Mouse (Mus musculus): ENCODE measurements around the gene Trap1a. TPM values are rescaled to one million over a fixed set of nuclear protein-coding genes. Genes with fewer than 3 reads are reported as not detected.
"Not testable (repeated sequence)": the region's sequence is repeated elsewhere in the genome, so short reads cannot be mapped to it uniquely, and the experiment has no call there.

Gene Trap1a
- not detected in 2 replicates for polyA plus RNA-seq (2015; fragmentation: Nextera tagmentation; extraction: Ambion mirVana)

- H3K36me3 ChIP-seq: no peaks in the 10 kb centered on the region
- H3K27ac ChIP-seq: no peak within 1 kb of the TSS
- no peak for ATAC-seq (ENCODE audit: low FRiP score)
- 93% methylated on average over 24 of the region's 24 CpGs for WGBS
- no peak within 1 kb of the TSS for H3K4me3 ChIP-seq
- H3K27me3 ChIP-seq: no peaks in the 10 kb centered on the region
- no peak within 1 kb of the TSS for H3K9ac ChIP-seq
- H3K4me2 ChIP-seq: no peak within 1 kb of the TSS
- no peaks in the 10 kb centered on the region for H3K4me1 ChIP-seq (replicated peaks)
- no peaks in the 10 kb centered on the region for H3K9me3 ChIP-seq
Observed at GRCm38 (mm10) chrX:139333263-139333994, at the start of gene Trap1a. Trap1a (plus strand) TSS chrX:139333683.

DNA sequence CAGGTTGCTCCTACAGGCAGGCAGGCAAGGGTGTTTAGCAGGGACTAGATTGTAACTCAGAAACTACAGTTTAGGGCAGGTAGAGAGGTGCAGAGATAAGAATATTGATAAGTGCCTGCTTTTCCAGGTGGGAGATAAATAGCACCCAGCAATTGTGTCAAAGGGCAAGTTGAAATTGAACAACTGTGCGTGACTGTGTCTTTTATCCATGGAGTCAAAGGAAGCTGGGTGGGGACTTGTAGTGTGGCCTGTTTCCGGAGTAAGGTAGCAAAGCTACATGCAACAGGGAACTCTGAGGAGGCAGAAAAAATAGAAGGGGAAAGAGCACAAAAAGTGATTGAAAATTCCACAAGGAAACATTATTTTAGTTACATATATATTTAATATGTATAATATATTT lies 40.4 kb upstream of the Trap1a start:
- no peaks in the 10 kb centered on the region for H3K4me1 ChIP-seq (replicated peaks)

GRCm38 (mm10) chrX:139295325-139295724 lies 38.2 kb upstream of the Trap1a start:
- Histone ChIP-seq H3K4me1 (replicated peaks) (no peaks in the 10 kb centered on the region), H3K36me3 (no peaks in the 10 kb centered on the region), H3K27ac (no peak overlapping the region), H3K4me3 (no peak overlapping the region), H3K27me3 (0 out of 2 replicates have a peak, but pooled peaks cover 2% of the 10 kb centered on the region), H3K9me3 (no peaks in the 10 kb centered on the region), H3K4me2 (no peak overlapping the region), H3K9ac (no peak overlapping the region)
- 82% methylated on average over 1 of the region's 1 CpGs for WGBS
- no peak for ATAC-seq (ENCODE audit: low FRiP score)

More for the DNA sequence above, 40.4 kb upstream of the Trap1a start:
- Histone ChIP-seq H3K4me2 (no peak overlapping the region), H3K27ac (no peak overlapping the region), H3K36me3 (no peaks in the 10 kb centered on the region), H3K9me3 (no peaks in the 10 kb centered on the region), H3K27me3 (0 out of 2 replicates have a peak, but pooled peaks cover 2% of the 10 kb centered on the region), H3K4me3 (no peak overlapping the region), H3K9ac (no peak overlapping the region)
- ATAC-seq (ENCODE audit: low FRiP score): no peak
- WGBS: 82% methylated on average over 2 of the region's 2 CpGs

DNA sequence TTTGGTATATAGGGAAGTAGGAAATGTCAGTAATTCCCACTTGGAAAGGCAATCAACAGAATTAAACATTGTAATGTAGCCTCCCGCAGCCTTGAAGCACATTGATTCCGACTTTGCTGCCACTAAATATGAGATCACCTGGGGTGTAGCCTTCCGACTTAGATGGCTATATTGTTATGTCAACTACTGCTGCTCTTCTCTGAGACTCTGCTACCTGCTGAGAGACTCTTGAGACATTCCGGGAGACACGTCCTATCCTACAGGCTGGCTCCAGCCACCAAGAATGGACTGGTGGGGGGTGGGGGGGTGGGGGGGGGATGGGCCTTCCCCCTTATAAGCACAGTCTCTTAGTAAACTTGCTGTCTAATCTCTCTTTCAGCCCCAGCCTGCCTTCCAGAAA lies 16.1 kb upstream of the Trap1a start:
- not testable (repeated sequence) for H3K4me1 ChIP-seq (replicated peaks); H3K36me3 ChIP-seq
- 44% methylated on average over 5 of the region's 5 CpGs for WGBS

DNA sequence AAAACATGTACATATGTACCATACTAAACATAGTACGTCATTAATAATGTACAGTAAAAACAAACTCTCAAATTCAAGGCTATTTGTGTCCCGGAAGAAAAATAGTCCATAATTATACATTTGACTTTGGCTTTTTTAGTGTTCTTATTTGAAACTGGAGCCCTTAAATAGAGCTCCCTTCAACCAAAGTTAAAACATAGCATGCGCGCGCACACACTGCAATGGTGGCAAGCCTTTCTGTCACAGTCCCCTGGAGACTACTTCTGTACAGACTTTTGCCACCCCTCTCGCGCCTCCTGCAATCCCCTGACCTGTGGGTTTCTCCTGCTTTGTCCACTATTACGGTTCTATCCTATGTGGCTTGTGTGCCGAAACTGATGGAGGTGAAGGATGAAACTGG lies 900 bp upstream of the Trap1a start:
- H3K27ac ChIP-seq: no peak overlapping the region
- H3K4me1 ChIP-seq (replicated peaks): no peaks in the 10 kb centered on the region
- H3K36me3 ChIP-seq: no peaks in the 10 kb centered on the region
- no peaks in the 10 kb centered on the region for H3K9me3 ChIP-seq
- no peaks in the 10 kb centered on the region for H3K27me3 ChIP-seq
- H3K4me2 ChIP-seq: no peak overlapping the region
- ATAC-seq (ENCODE audit: low FRiP score): no peak
- H3K4me3 ChIP-seq: no peak overlapping the region
- 96% methylated on average over 9 of the region's 9 CpGs for WGBS
- H3K9ac ChIP-seq: no peak overlapping the region

More for the DNA sequence above, 16.1 kb upstream of the Trap1a start:
- H3K9me3 ChIP-seq; H3K27ac ChIP-seq; H3K4me3 ChIP-seq; H3K27me3 ChIP-seq; H3K4me2 ChIP-seq; ATAC-seq (ENCODE audit: low FRiP score); H3K9ac ChIP-seq: not testable (repeated sequence)

- 91% methylated on average over 11 of the region's 14 CpGs for WGBS
- Histone ChIP-seq H3K4me3 (no peak overlapping the region), H3K36me3 (no peaks in the 10 kb centered on the region), H3K4me2 (no peak overlapping the region), H3K27ac (no peak overlapping the region), H3K9me3 (no peaks in the 10 kb centered on the region), H3K4me1 (replicated peaks) (no peaks in the 10 kb centered on the region), H3K9ac (no peak overlapping the region), H3K27me3 (no peaks in the 10 kb centered on the region)
- no peak for ATAC-seq (ENCODE audit: low FRiP score)
Observed at GRCm38 (mm10) chrX:139334504-139335418, 1.3 kb downstream of the Trap1a start.

GRCm38 (mm10) chrX:139335419-139336074 lies 2.1 kb downstream of the Trap1a start:
- no peaks in the 10 kb centered on the region for H3K9me3 ChIP-seq
- no peak overlapping the region for H3K4me2 ChIP-seq
- H3K4me1 ChIP-seq (replicated peaks): no peaks in the 10 kb centered on the region
- 82% methylated on average over 3 of the region's 3 CpGs for WGBS
- no peak for ATAC-seq (ENCODE audit: low FRiP score)
- H3K27ac ChIP-seq: no peak overlapping the region
- H3K4me3 ChIP-seq: no peak overlapping the region
- no peaks in the 10 kb centered on the region for H3K27me3 ChIP-seq
- H3K9ac ChIP-seq: no peak overlapping the region
- no peaks in the 10 kb centered on the region for H3K36me3 ChIP-seq

GRCm38 (mm10) chrX:139339553-139339952 lies 6.1 kb downstream of the Trap1a start:
- no peak overlapping the region for H3K4me2 ChIP-seq
- H3K36me3 ChIP-seq: no peaks in the 10 kb centered on the region
- ATAC-seq (ENCODE audit: low FRiP score): no peak
- no peak overlapping the region for H3K27ac ChIP-seq
- 97% methylated on average over 4 of the region's 4 CpGs for WGBS
- H3K9me3 ChIP-seq: no peaks in the 10 kb centered on the region
- no peak overlapping the region for H3K9ac ChIP-seq
- no peak overlapping the region for H3K4me3 ChIP-seq
- H3K27me3 ChIP-seq: 0 out of 2 replicates have a peak, but pooled peaks cover 2% of the 10 kb centered on the region
- no peaks in the 10 kb centered on the region for H3K4me1 ChIP-seq (replicated peaks)

- Histone ChIP-seq H3K4me2 (no peak overlapping the region), H3K27ac (no peak overlapping the region), H3K4me1 (replicated peaks) (no peaks in the 10 kb centered on the region), H3K9ac (no peak overlapping the region), H3K27me3 (0 out of 2 replicates have a peak, but pooled peaks cover 2% of the 10 kb centered on the region), H3K9me3 (no peaks in the 10 kb centered on the region), H3K36me3 (no peaks in the 10 kb centered on the region), H3K4me3 (no peak overlapping the region)
- 86% methylated on average over 2 of the region's 2 CpGs for WGBS
- no peak for ATAC-seq (ENCODE audit: low FRiP score)
Observed at GRCm38 (mm10) chrX:139341185-139341584, 7.7 kb downstream of the Trap1a start.

DNA sequence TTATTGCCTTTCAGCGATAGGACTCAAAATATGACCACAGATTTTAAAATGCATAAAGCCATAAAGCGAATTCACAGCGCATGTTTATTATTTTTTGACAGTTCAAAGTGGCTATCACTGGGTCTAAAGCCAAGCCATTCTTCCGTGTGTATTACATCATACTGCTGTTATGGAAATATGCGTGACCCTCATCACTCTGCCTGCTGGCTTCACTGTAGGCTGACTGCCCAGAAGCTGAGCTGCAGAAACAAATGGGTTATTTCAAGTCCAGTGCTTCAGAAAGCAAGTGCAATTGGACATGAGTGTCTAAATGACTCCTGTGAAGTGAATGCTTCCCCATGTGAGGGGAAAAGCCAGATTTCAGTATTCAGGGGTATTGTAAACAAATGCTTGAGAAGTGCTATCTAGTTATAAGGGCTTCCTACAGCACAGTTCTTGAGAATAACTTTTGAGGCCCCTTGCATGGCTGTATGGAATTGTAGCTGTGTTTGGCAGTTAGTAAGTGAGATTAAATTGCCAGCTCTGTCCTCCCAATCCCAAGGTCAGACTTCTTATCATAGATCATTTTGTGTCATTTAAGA lies 18.8 kb downstream of the Trap1a start:
- H3K4me2 ChIP-seq: no peak overlapping the region
- no peaks in the 10 kb centered on the region for H3K4me1 ChIP-seq (replicated peaks)
- H3K4me3 ChIP-seq: no peak overlapping the region
- WGBS: 74% methylated on average over 5 of the region's 5 CpGs
- peaks cover 14% of the 10 kb centered on the region; the same call in 1 of the 2 replicates for H3K27me3 ChIP-seq
- H3K27ac ChIP-seq: no peak overlapping the region
- no peak for ATAC-seq (ENCODE audit: low FRiP score)
- H3K9ac ChIP-seq: no peak overlapping the region
- no peaks in the 10 kb centered on the region for H3K36me3 ChIP-seq
- no peaks in the 10 kb centered on the region for H3K9me3 ChIP-seq

DNA sequence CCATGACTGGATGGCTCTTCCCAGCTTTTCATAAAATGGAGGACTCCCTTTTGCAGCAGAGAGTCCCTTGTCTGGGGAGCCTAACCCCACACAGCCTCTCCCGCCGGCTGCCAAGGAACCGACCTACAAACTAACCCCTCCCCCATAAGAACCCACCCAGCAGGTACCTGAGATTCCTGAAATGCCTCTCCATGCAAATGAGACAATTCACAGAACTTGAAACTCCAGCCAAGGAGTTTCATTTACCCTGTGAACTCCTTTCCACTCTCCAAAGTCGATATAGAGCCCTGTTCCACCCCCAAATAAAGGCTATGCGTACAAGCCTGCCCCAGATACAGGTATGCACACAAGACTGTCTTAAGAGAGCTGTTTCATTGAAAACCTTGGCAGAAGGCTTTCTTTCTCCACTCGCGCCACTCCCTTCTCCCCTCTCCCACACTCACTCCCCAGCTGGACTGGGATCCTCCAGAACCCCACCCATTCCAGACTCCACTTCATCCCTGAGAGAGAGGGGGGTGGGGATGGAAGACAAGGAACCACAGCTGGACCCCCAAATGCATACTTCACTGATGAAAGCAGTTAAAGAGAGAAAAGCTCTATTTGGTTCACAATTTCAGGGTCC lies 24.3 kb downstream of the Trap1a start:
- Histone ChIP-seq H3K4me3 (no peak overlapping the region), H3K27ac (no peak overlapping the region), H3K27me3 (0 out of 2 replicates have a peak, but pooled peaks cover 15% of the 10 kb centered on the region), H3K4me2 (no peak overlapping the region), H3K36me3 (no peaks in the 10 kb centered on the region), H3K4me1 (replicated peaks) (no peaks in the 10 kb centered on the region), H3K9ac (no peak overlapping the region), H3K9me3 (no peaks in the 10 kb centered on the region)
- WGBS: 68% methylated on average over 7 of the region's 7 CpGs
- no peak for ATAC-seq (ENCODE audit: low FRiP score)

Data from hindbrain, embryonic 13.5 days (tissue).